Mouse (Mus musculus): ENCODE data around the gene Slc13a4. TPM values are rescaled to one million over a fixed set of nuclear protein-coding genes. Genes with fewer than 3 reads are reported as not detected.
A peak's percentile ranks its signal among the peaks of the same experiment; 100 is the strongest.

Slc13a4 gene
- polyA plus RNA-seq, 1 experiment from 2014 or later: 0.21 TPM

DNA sequence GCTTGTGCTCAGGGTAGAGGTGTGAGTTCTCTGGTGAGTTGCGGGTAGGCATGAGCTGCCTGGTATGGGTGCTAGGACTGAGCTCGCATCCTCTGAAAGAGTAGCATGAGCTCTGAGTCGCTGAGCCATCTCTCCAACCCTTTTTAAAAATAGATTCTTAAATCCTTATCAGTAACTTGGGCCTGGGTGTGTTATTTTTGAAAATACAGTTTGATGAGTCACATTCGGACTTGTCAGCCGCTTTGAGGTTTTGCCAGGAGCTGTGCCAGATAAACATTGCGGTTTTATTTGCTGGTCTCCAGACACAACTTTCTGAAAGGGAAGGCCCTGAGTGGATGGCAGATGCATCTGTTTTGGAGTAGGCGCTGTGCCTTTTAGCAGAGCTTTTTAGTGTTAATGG is 51.2 kb downstream of the Slc13a4 start:
- Histone ChIP-seq H3K4me1 (replicated peaks) (peaks cover 31% of the 10 kb centered on the region), H3K27ac (no peak overlapping the region), H3K36me3 (peaks cover 13% of the 10 kb centered on the region), H3K9ac (replicated peaks) (no peak overlapping the region), H3K27me3 (no peaks in the 10 kb centered on the region), H3K4me3 (replicated peaks) (no peak overlapping the region), H3K9me3 (no peaks in the 10 kb centered on the region), H3K4me2 (no peak overlapping the region)
- ATAC-seq (ENCODE audit: insufficient number of reproducible peaks, insufficient read depth, low FRiP score, low TSS enrichment, low read depth): no peak
- WGBS: 89% methylated on average over 7 of the region's 7 CpGs

DNA sequence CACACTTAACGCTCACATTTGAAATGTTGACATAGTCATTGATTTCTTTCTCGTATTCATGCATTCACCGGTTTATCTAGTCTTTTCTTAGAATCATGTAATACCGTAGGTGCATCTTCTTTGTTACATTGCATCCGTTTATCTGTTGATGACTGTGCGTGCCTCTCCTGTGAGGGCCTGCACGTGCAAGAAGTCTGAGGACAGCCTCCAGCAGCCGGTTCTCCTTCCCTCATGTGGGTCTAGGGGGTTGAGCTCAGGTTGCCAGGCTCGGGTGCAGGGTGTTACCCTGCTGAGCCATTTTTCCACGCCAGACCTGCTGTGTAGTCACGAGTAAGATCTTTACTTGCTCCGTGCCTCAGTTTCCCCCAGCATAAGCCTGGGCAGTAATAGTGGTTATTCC is 52.9 kb downstream of the Slc13a4 start:
- no peaks in the 10 kb centered on the region for H3K27me3 ChIP-seq
- H3K9ac ChIP-seq (replicated peaks): peak overlapping the region; percentile 48; the same call in 1 of the 2 replicates
- peak overlapping the region; percentile 76; the same call in 1 of the 2 replicates for H3K4me3 ChIP-seq (replicated peaks)
- H3K36me3 ChIP-seq: no peaks in the 10 kb centered on the region
- peak overlapping the region; percentile 77 for H3K4me2 ChIP-seq
- no peak for ATAC-seq (ENCODE audit: insufficient number of reproducible peaks, insufficient read depth, low FRiP score, low TSS enrichment, low read depth)
- 75% methylated on average over 12 of the region's 12 CpGs for WGBS
- no peaks in the 10 kb centered on the region for H3K9me3 ChIP-seq
- 0 out of 2 replicates have a peak overlapping the region, but pooled peaks have one; percentile 12 for H3K27ac ChIP-seq
- peaks cover 31% of the 10 kb centered on the region for H3K4me1 ChIP-seq (replicated peaks)

DNA sequence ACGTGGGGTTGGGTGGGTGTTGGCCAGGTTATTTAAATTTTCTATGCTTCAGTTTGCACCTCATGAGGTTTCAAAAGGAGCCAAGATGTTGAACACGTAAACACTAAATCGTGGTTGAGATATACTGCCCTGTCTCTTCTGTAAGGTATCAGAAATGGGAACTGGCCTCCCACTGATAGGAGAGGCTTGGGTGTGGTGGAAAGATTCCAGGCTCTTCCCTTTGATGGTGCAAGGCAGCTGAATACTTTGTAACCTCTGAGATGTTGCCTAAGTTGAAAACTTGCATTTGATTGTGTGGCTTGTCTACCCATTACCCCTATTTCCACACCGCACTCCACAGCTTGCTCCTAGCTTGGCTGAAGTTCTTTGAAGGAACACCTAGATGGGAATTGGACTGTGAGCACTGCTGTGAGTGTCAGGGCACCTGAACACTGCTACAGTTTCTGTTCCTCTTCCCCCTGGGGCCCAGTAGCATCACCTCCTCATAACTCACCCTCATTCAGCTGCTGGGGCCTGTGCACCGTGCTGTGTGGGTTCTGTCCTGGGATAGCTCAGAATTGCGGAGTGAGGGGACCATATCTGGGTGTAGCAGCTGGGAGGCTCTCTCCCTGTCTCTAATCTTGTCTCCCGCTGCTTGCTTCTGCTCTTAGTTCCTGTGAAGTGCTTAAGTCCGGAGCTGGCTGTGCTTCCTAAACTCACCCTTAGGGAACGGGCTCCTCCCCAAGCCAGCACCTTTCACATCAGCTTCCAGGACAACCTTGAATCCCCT is 53.6 kb downstream of the Slc13a4 start:
- H3K36me3 ChIP-seq: no peaks in the 10 kb centered on the region
- peak overlapping the region; percentile 48; the same call in 1 of the 2 replicates for H3K9ac ChIP-seq (replicated peaks)
- H3K4me3 ChIP-seq (replicated peaks): peak overlapping the region; percentile 76
- 55% methylated on average over 9 of the region's 9 CpGs for WGBS
- H3K27me3 ChIP-seq: no peaks in the 10 kb centered on the region
- H3K4me1 ChIP-seq (replicated peaks): peaks cover 31% of the 10 kb centered on the region
- H3K27ac ChIP-seq: no peak overlapping the region
- no peaks in the 10 kb centered on the region for H3K9me3 ChIP-seq
- H3K4me2 ChIP-seq: peak overlapping the region; percentile 77
- ATAC-seq (ENCODE audit: insufficient number of reproducible peaks, insufficient read depth, low FRiP score, low TSS enrichment, low read depth): no peak

DNA sequence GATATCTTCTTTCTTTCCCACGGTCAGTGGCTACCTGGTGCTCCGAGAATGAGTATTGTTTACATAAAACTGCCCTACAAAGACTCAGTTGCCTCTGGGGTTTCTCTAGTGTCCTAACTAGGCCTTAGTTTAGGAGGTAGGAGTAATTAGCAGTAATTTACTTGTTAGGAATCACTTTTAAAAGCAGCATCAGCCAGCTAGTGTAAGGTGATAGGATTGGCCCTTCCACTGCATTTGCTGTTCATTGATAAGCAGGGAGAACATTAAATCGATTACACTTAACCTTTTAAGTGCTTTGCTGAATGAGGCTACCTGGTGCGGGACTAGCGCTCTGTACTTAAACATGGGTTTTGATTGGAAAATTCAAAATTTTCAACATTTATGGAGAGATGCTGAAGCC is 54.5 kb downstream of the Slc13a4 start:
- Histone ChIP-seq H3K4me1 (replicated peaks) (peaks cover 31% of the 10 kb centered on the region), H3K4me2 (peak overlapping the region; percentile 77), H3K9me3 (no peaks in the 10 kb centered on the region), H3K27ac (no peak overlapping the region), H3K4me3 (replicated peaks) (peak overlapping the region; percentile 76), H3K36me3 (no peaks in the 10 kb centered on the region), H3K9ac (replicated peaks) (peak overlapping the region; percentile 85), H3K27me3 (no peaks in the 10 kb centered on the region)
- 33% methylated on average over 5 of the region's 5 CpGs for WGBS
- ATAC-seq (ENCODE audit: insufficient number of reproducible peaks, insufficient read depth, low FRiP score, low TSS enrichment, low read depth): no peak

DNA sequence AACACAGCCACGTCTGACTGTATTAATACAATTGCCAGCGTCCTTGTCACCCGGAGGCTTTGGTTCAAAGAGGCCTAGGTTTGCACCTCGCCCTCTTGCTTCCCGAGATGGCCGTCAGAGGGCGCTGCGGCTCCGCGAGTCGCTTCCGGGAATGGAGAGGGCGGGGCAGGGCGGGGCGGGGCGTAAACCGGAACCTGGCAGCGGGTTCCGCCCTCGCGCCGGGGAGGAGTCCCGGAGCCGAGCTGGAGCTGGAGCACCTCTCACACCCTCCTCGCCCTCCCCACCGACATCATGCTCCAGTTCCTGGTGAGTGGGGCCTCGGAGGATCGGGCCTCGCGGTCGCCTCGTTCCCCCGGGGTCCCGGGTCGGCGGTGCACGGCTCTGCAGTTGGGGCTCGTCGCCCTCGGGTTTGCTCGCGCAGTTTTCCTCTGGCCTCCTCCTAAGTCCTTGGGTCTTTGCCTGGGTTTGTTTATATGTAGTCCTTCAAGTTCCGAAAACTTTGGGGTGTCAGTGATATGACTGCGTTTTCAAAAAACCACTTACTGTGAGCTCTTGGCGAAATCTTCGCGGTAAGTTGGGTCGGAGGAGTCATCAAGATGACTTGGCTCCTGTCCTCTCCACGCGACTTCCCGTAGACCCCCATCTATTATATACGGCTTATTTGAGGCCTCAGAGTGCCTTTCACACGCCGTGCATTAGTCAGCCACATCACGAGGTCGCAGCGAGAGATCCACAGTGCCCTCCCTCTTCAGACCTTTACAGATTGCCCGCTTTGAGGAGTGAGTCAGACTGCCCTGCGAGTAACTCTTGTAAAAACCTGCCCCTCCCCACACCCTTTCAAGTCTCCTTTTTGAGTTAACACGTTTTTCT is 55.2 kb downstream of the Slc13a4 start:
- no peaks in the 10 kb centered on the region for H3K27me3 ChIP-seq
- ATAC-seq (ENCODE audit: insufficient number of reproducible peaks, insufficient read depth, low FRiP score, low TSS enrichment, low read depth): peak; percentile 80
- under 1% methylated on average over 51 of the region's 60 CpGs for WGBS

DNA sequence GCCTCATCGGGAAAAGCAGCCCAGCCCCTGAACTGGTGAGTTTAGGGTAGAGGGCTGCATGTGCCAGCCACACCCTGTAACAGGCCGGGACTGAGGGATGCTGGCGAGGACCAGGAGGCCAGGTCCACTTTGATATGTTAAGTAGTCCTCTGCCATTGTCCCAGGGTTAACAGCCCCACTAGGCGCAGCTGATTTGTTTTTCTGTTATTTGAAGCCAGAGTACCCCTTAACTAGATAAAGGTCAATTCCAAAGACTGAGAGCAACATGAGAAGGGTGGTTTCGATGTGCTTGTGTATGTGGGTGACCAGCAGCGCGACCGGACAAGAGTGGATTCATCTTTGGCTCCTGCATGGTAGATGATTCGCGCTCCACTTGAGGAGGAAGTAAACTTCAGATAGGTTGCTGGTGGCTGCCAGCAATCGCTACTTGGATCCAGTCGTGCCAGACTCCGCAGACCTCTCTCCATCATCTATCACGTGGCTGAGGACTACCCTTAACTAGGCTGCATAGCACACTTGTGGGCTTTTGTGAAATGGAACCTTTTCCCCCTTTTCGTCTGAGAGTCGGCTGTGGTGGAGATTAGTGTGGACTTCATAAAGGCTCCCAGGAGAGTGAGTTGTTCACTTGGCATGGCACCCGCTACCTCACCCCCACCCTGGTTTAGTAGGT is 56.0 kb downstream of the Slc13a4 start:
- Histone ChIP-seq H3K4me1 (replicated peaks) (peaks cover 31% of the 10 kb centered on the region), H3K4me2 (peak overlapping the region; percentile 77), H3K4me3 (replicated peaks) (peak overlapping the region; percentile 76), H3K27ac (peak overlapping the region; percentile 56; the same call in 1 of the 2 replicates), H3K9me3 (no peaks in the 10 kb centered on the region), H3K27me3 (no peaks in the 10 kb centered on the region), H3K36me3 (peaks cover 4% of the 10 kb centered on the region; the same call in 1 of the 2 replicates), H3K9ac (replicated peaks) (peak overlapping the region; percentile 85)
- WGBS: 57% methylated on average over 17 of the region's 17 CpGs
- ATAC-seq (ENCODE audit: insufficient number of reproducible peaks, insufficient read depth, low FRiP score, low TSS enrichment, low read depth): 0 out of 2 replicates have a peak, but pooled peaks have one; percentile 52

More for the DNA sequence above, 55.2 kb downstream of the Slc13a4 start:
- Histone ChIP-seq H3K36me3 (peaks cover under 1% of the 10 kb centered on the region; the same call in 1 of the 2 replicates), H3K27ac (peak overlapping the region; percentile 90), H3K4me2 (peak overlapping the region; percentile 77), H3K4me1 (replicated peaks) (peaks cover 31% of the 10 kb centered on the region), H3K9ac (replicated peaks) (peak overlapping the region; percentile 85), H3K4me3 (replicated peaks) (peak overlapping the region; percentile 76), H3K9me3 (no peaks in the 10 kb centered on the region)

DNA sequence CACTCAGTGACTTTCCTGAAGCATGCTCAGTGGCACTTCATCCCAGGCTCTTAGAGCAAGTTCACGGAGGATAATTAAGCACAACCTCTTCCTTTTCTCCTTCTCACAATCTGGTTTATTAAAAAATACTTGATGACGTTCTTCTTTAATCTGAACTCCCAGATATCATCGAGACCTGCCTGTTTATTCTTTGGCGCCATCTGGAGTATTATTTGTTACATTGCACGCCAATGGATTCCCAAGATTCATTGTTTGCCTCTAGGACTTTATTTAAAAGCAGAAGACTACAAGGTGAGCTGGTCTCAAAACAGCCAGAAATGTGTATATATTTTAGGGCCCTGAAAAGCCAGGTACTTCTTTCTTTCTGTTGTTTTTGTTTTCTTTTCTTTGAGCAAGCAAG is 62.8 kb downstream of the Slc13a4 start:
- no peak overlapping the region for H3K4me3 ChIP-seq (replicated peaks)
- H3K27me3 ChIP-seq: no peaks in the 10 kb centered on the region
- 0 out of 2 replicates have a peak, but pooled peaks cover 5% of the 10 kb centered on the region for H3K9me3 ChIP-seq
- 61% methylated on average over 5 of the region's 5 CpGs for WGBS
- H3K4me1 ChIP-seq (replicated peaks): no peaks in the 10 kb centered on the region
- H3K27ac ChIP-seq: no peak overlapping the region
- H3K9ac ChIP-seq (replicated peaks): no peak overlapping the region
- ATAC-seq (ENCODE audit: insufficient number of reproducible peaks, insufficient read depth, low FRiP score, low TSS enrichment, low read depth): no peak
- H3K36me3 ChIP-seq: peaks cover 70% of the 10 kb centered on the region
- no peak overlapping the region for H3K4me2 ChIP-seq

DNA sequence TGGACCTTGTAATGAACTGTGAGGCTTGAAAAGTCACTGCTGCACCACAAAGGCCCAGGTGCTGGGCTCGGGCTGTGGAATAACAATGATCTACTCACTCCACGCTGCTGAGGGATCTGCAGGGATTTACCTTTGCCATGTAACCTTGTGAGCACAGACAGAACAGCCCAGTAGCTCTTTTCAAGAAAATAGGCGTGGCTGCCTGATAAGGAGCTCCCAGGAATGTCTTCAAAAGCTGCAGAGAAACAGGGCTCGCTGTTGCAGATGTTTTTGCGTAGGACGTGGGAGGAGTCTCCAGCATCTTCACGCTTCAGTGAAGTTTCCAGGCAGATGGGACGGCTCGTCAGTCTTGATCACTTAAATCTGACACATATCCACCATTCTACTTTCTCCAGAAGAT is 63.9 kb downstream of the Slc13a4 start:
- WGBS: 91% methylated on average over 9 of the region's 9 CpGs
- Histone ChIP-seq H3K9me3 (0 out of 2 replicates have a peak, but pooled peaks cover 5% of the 10 kb centered on the region), H3K4me3 (replicated peaks) (no peak overlapping the region), H3K4me2 (no peak overlapping the region), H3K27me3 (no peaks in the 10 kb centered on the region), H3K9ac (replicated peaks) (no peak overlapping the region), H3K36me3 (peaks cover 81% of the 10 kb centered on the region), H3K27ac (no peak overlapping the region), H3K4me1 (replicated peaks) (no peaks in the 10 kb centered on the region)
- no peak for ATAC-seq (ENCODE audit: insufficient number of reproducible peaks, insufficient read depth, low FRiP score, low TSS enrichment, low read depth)

DNA sequence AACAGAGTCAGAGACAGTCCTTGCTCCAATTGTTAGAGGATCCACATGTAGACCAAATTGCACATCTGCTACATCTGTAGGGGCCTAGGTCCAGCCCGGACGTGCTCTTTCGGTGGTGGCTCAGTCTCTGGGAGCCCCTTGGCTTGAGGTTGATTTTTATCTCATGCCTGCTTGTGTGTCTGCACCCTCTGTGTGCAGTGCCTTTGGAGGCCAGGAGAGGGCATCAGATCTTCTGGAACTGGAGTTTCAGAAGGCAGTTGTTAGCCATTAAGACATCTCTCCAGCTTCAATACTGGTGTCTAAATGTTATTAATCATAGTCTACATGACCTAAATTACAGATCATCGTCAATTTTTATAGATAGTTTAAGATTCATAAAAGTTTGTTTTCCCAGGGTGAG is 64.7 kb downstream of the Slc13a4 start:
- peaks cover 88% of the 10 kb centered on the region for H3K36me3 ChIP-seq
- WGBS: over 99% methylated on average over 4 of the region's 4 CpGs
- H3K9me3 ChIP-seq: 0 out of 2 replicates have a peak, but pooled peaks cover 5% of the 10 kb centered on the region
- H3K9ac ChIP-seq (replicated peaks): no peak overlapping the region
- H3K4me2 ChIP-seq: no peak overlapping the region
- ATAC-seq (ENCODE audit: insufficient number of reproducible peaks, insufficient read depth, low FRiP score, low TSS enrichment, low read depth): no peak
- no peaks in the 10 kb centered on the region for H3K4me1 ChIP-seq (replicated peaks)
- no peak overlapping the region for H3K27ac ChIP-seq
- no peaks in the 10 kb centered on the region for H3K27me3 ChIP-seq
- H3K4me3 ChIP-seq (replicated peaks): no peak overlapping the region

DNA sequence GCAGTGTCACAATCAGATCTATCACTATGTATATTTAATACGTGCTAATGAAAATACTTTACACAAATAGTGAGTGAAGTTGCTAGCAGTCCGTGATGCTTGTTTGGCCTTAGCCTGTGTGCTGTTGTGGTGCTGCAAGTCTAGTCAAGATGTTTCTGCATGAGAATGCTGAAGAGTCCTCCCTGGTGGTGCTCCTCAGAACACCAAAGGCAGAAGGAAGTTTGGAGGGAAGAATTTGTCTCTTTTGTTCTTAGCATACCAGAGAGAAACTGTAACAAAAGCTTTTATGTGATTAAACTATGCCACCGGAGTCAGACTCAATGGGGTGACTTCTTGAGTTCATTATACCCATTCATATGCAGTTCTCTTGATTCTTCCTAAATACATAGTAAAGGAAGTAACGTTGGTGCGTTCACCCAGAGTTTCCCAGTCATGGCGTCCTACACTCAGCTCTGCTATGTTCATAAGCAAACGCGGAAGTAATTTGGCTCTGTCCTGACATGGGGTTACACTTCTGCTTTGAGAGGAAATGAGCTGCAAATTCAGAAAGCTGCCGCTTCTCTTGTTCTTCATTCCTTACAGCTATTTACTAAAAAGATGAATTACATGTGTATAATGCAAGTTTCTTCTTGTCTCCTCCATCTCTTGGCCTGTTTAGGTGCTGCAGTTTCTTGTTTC is 71.7 kb downstream of the Slc13a4 start:
- Histone ChIP-seq H3K4me2 (no peak overlapping the region), H3K27ac (no peak overlapping the region), H3K36me3 (peaks cover 95% of the 10 kb centered on the region), H3K9ac (replicated peaks) (no peak overlapping the region), H3K4me3 (replicated peaks) (no peak overlapping the region), H3K4me1 (replicated peaks) (no peaks in the 10 kb centered on the region), H3K9me3 (no peaks in the 10 kb centered on the region), H3K27me3 (no peaks in the 10 kb centered on the region)
- no peak for ATAC-seq (ENCODE audit: insufficient number of reproducible peaks, insufficient read depth, low FRiP score, low TSS enrichment, low read depth)
- WGBS: 91% methylated on average over 9 of the region's 9 CpGs
